Mouse (Mus musculus): ENCODE measurements around the gene Nop53.

GRCm38 (mm10) chr7:15918371-15918770 lies 27.5 kb downstream of the Nop53 start:
- no peak for TF ChIP-seq CTCF (IDR thresholded peaks at IDR 0.05; ENCODE audit: insufficient read depth, low read length)
- no peak for TF ChIP-seq POLR2A (IDR thresholded peaks at IDR 0.05; ENCODE audit: borderline replicate concordance, extremely low read depth, low read depth, low read length)

Measured in lung, adult 2 months (tissue).